ENCODE assay signal across 1 mouse cellular context in genomic region chr1:75425796-75426471, GRCm38 (mm10).
A peak's percentile ranks its signal among the peaks of the same experiment; 100 is the strongest.
TF ChIP-seq lines count a peak whose summit lies in the region.

No protein-coding gene starts in this region.

TF ChIP-seq in MEL, 35 proteins besides CTCF, POLR2A, EP300 and RAD21 (continued from another document):
- no peak for TF ChIP-seq ETS1 (IDR thresholded peaks at IDR 0.05; ENCODE audit: low read depth, low read length)
- TF ChIP-seq SIN3A (IDR thresholded peaks at IDR 0.05; ENCODE audit: low read length): peak; percentile 25; the same call in 1 of the 2 replicates
- TF ChIP-seq POLR2AphosphoS5 (IDR thresholded peaks at IDR 0.05; ENCODE audit: borderline replicate concordance, low read depth, low read length): no peak
- TF ChIP-seq BHLHE40 (IDR thresholded peaks at IDR 0.05; ENCODE audit: borderline replicate concordance, low read depth, low read length): no peak
- no peak for TF ChIP-seq JUND (IDR thresholded peaks at IDR 0.05; ENCODE audit: low read depth, low read length)
- peak; percentile 55 for TF ChIP-seq SMC3 (IDR thresholded peaks at IDR 0.05; ENCODE audit: low read depth, low read length)
- TF ChIP-seq TCF12 (IDR thresholded peaks at IDR 0.05; ENCODE audit: low read depth, low read length): 0 out of 2 replicates have a peak, but pooled peaks have one; percentile 10
- TF ChIP-seq NRF1 (IDR thresholded peaks at IDR 0.05; ENCODE audit: insufficient read depth, low read depth, low read length, poor library complexity, severe bottlenecking): no peak
- no peak for TF ChIP-seq MAZ (IDR thresholded peaks at IDR 0.05; ENCODE audit: low read depth, low read length)
- TF ChIP-seq MXI1 (IDR thresholded peaks at IDR 0.05; ENCODE audit: low read depth, low read length): peak; percentile 32; the same call in 1 of the 2 replicates
- no peak for TF ChIP-seq MYC (IDR thresholded peaks at IDR 0.05; ENCODE audit: low read depth, low read length)
- TF ChIP-seq TBP (IDR thresholded peaks at IDR 0.05; ENCODE audit: low read depth, low read length): no peak
- no peak for TF ChIP-seq KAT2A (conservative IDR thresholded peaks at IDR 0.05; ENCODE audit: low read depth, low read length)
- TF ChIP-seq ELF1 (IDR thresholded peaks at IDR 0.05; ENCODE audit: low read depth, low read length): no peak
- no peak for TF ChIP-seq USF2 (IDR thresholded peaks at IDR 0.05; ENCODE audit: borderline replicate concordance in 1 of 2, insufficient read depth in 1 of 2, low read depth in 1 of 2, low read length in 2 of 2)
- TF ChIP-seq TAL1 (IDR thresholded peaks at IDR 0.05; ENCODE audit: low read length): no peak
- peak; percentile 40; the same call in 1 of the 2 replicates for TF ChIP-seq MAFK (IDR thresholded peaks at IDR 0.05; ENCODE audit: borderline replicate concordance, low read depth, low read length)
- TF ChIP-seq CHD2 (IDR thresholded peaks at IDR 0.05; ENCODE audit: low read length): no peak
- TF ChIP-seq GABPA (IDR thresholded peaks at IDR 0.05; ENCODE audit: low read depth, low read length): no peak
- no peak for TF ChIP-seq NELFE (IDR thresholded peaks at IDR 0.05; ENCODE audit: low read depth, low read length)
